In genomic region chr10:80955536-80955935, GRCm38 (mm10) we compare ENCODE assay signal across 1 mouse cellular context.
A peak's percentile ranks its signal among the peaks of the same experiment; 100 is the strongest.
TF ChIP-seq lines count a peak whose summit lies in the region.

No protein-coding gene starts in this region.

TF ChIP-seq in CH12.LX, 34 proteins besides CTCF, POLR2A, EP300 and RAD21:
- no peak for TF ChIP-seq ZKSCAN1 (IDR thresholded peaks at IDR 0.05; ENCODE audit: borderline replicate concordance, low read depth, low read length)
- TF ChIP-seq NELFE (IDR thresholded peaks at IDR 0.05; ENCODE audit: low read depth, low read length) = peak; percentile 48; the same call in 1 of the 2 replicates
- TF ChIP-seq MEF2A (IDR thresholded peaks at IDR 0.05; ENCODE audit: borderline replicate concordance, low read depth, low read length) = peak; percentile 42; the same call in 1 of the 2 replicates
- TF ChIP-seq SMC3 (IDR thresholded peaks at IDR 0.05; ENCODE audit: low read depth, low read length) = peak; percentile 58
- TF ChIP-seq GABPA (IDR thresholded peaks at IDR 0.05; ENCODE audit: insufficient replicate concordance, low read depth, low read length) = no peak
- no peak for TF ChIP-seq KAT2A (IDR thresholded peaks at IDR 0.05; ENCODE audit: insufficient replicate concordance, low read length)
- TF ChIP-seq IRF4 (IDR thresholded peaks at IDR 0.05; ENCODE audit: low read depth, low read length) = peak; percentile 49; the same call in 1 of the 2 replicates
- no peak for TF ChIP-seq MXI1 (IDR thresholded peaks at IDR 0.05; ENCODE audit: low read depth, low read length)
- no peak for TF ChIP-seq ZMIZ1 (IDR thresholded peaks at IDR 0.05; ENCODE audit: low read depth, low read length)
- no peak for TF ChIP-seq MAX (IDR thresholded peaks at IDR 0.05; ENCODE audit: low read length)
- TF ChIP-seq CHD1 (IDR thresholded peaks at IDR 0.05; ENCODE audit: low read depth, low read length) = no peak
- no peak for TF ChIP-seq TBP (conservative IDR thresholded peaks at IDR 0.05; ENCODE audit: low read depth, low read length)
- TF ChIP-seq NRF1 (IDR thresholded peaks at IDR 0.05; ENCODE audit: low read depth, low read length) = no peak
- TF ChIP-seq BHLHE40 (IDR thresholded peaks at IDR 0.05; ENCODE audit: low read depth, low read length) = peak; percentile 24; the same call in 1 of the 2 replicates
